Mouse (Mus musculus): ENCODE results near the gene Psme3.

Gene Psme3

GRCm38 (mm10) chr11:101315665-101316500, at the start of gene Psme3:
Gene Psme3 (plus strand): TSS chr11:101316213.
- DNase-seq, result peak; percentile 94

GRCm38 (mm10) chr11:101269577-101270116, 46.4 kb upstream of the Psme3 start:
- DNase-seq, result no peak

- DNase-seq, result no peak
Observed at GRCm38 (mm10) chr11:101272446-101272845, 43.6 kb upstream of the Psme3 start.

- DNase-seq, result no peak
Observed at GRCm38 (mm10) chr11:101275309-101275708, 40.7 kb upstream of the Psme3 start.

GRCm38 (mm10) chr11:101276319-101277070, 39.5 kb upstream of the Psme3 start:
- no peak for DNase-seq

- DNase-seq, result peak; percentile 96
Observed at GRCm38 (mm10) chr11:101277381-101278222, 38.4 kb upstream of the Psme3 start.

GRCm38 (mm10) chr11:101278223-101279192, 37.5 kb upstream of the Psme3 start, which contains the start of the genes Cntd1 and Coa3:
Gene Cntd1 (plus strand): TSS chr11:101279012.
Gene Coa3 (minus strand): TSS chr11:101279114.
- DNase-seq, result peak; percentile 92

GRCm38 (mm10) chr11:101279193-101279569, 36.8 kb upstream of the Psme3 start:
- no peak for DNase-seq

- peak; percentile 61 for DNase-seq
Observed at GRCm38 (mm10) chr11:101280837-101281236, 35.2 kb upstream of the Psme3 start.

- DNase-seq, result no peak
Observed at GRCm38 (mm10) chr11:101282896-101283295, 33.1 kb upstream of the Psme3 start.

- peak; percentile 85 for DNase-seq
Observed at GRCm38 (mm10) chr11:101283805-101284204, 32.2 kb upstream of the Psme3 start.

- DNase-seq, result no peak
Observed at GRCm38 (mm10) chr11:101287306-101287705, 28.7 kb upstream of the Psme3 start.

GRCm38 (mm10) chr11:101291231-101291630, 24.8 kb upstream of the Psme3 start:
- DNase-seq, result no peak

- DNase-seq, result no peak
Observed at GRCm38 (mm10) chr11:101295191-101295590, 20.8 kb upstream of the Psme3 start.

- no peak for DNase-seq
Observed at GRCm38 (mm10) chr11:101300881-101301280, 15.1 kb upstream of the Psme3 start.

GRCm38 (mm10) chr11:101301299-101302003, 14.6 kb upstream of the Psme3 start:
- DNase-seq, result no peak

GRCm38 (mm10) chr11:101302004-101302798, 13.8 kb upstream of the Psme3 start, which contains the start of gene Becn1:
Gene Becn1 (minus strand): TSS chr11:101302286.
- peak; percentile 97 for DNase-seq

GRCm38 (mm10) chr11:101307744-101308143, 8.3 kb upstream of the Psme3 start:
- DNase-seq, result no peak

GRCm38 (mm10) chr11:101311083-101311482, 4.9 kb upstream of the Psme3 start:
- DNase-seq, result no peak

- no peak for DNase-seq
Observed at GRCm38 (mm10) chr11:101312150-101312549, 3.9 kb upstream of the Psme3 start.
